Mouse (Mus musculus) spleen, postnatal 4 days (tissue): ENCODE measurements around the gene Med13l.
A peak's percentile ranks its signal among the peaks of the same experiment; 100 is the strongest.

Experiments
- DNase-seq, 2 experiments: peaks; one replicate each; pipeline ENCODE4 v3.0.0; 2022; ENCODE audit warnings: low spot score in 2 of 2

Med13l gene

GRCm38 (mm10) chr5:118560385-118561085 lies at the start of gene Med13l:
Gene Med13l (plus strand): TSS chr5:118560679.
- peak; percentile 77 to 89 for DNase-seq

- DNase-seq: no peak
Measured at GRCm38 (mm10) chr5:118510969-118511368, 49.5 kb upstream of the Med13l start.

GRCm38 (mm10) chr5:118513005-118513404 lies 47.5 kb upstream of the Med13l start:
- DNase-seq: no peak

GRCm38 (mm10) chr5:118513629-118514526 lies 46.6 kb upstream of the Med13l start:
- DNase-seq: no peak

GRCm38 (mm10) chr5:118514527-118514831 lies 46.0 kb upstream of the Med13l start:
- DNase-seq: no peak

- DNase-seq: no peak
Measured at GRCm38 (mm10) chr5:118514842-118515241, 45.6 kb upstream of the Med13l start.

- DNase-seq: no peak
Measured at GRCm38 (mm10) chr5:118515280-118515721, 45.2 kb upstream of the Med13l start.

GRCm38 (mm10) chr5:118516066-118516465 lies 44.4 kb upstream of the Med13l start:
- no peak for DNase-seq

GRCm38 (mm10) chr5:118516470-118516869 lies 44.0 kb upstream of the Med13l start:
- no peak for DNase-seq

- no peak for DNase-seq
Measured at GRCm38 (mm10) chr5:118520457-118520856, 40.0 kb upstream of the Med13l start.

- DNase-seq: no peak
Measured at GRCm38 (mm10) chr5:118524400-118524799, 36.1 kb upstream of the Med13l start.

- DNase-seq: no peak
Measured at GRCm38 (mm10) chr5:118525634-118526033, 34.8 kb upstream of the Med13l start.

- DNase-seq: no peak
Measured at GRCm38 (mm10) chr5:118526504-118526903, 34.0 kb upstream of the Med13l start.

GRCm38 (mm10) chr5:118529241-118529640 lies 31.2 kb upstream of the Med13l start:
- DNase-seq: no peak

GRCm38 (mm10) chr5:118532125-118532524 lies 28.4 kb upstream of the Med13l start:
- no peak for DNase-seq

- DNase-seq: no peak
Measured at GRCm38 (mm10) chr5:118532659-118533058, 27.8 kb upstream of the Med13l start.

- DNase-seq: no peak
Measured at GRCm38 (mm10) chr5:118534407-118534921, 26.0 kb upstream of the Med13l start.

GRCm38 (mm10) chr5:118535130-118535529 lies 25.3 kb upstream of the Med13l start:
- no peak for DNase-seq

- DNase-seq: no peak
Measured at GRCm38 (mm10) chr5:118538487-118538886, 22.0 kb upstream of the Med13l start.

- DNase-seq: no peak
Measured at GRCm38 (mm10) chr5:118543816-118544215, 16.7 kb upstream of the Med13l start.

GRCm38 (mm10) chr5:118550493-118550892 lies 10.0 kb upstream of the Med13l start:
- no peak for DNase-seq

GRCm38 (mm10) chr5:118553290-118553689 lies 7.2 kb upstream of the Med13l start:
- DNase-seq: no peak

- DNase-seq: no peak
Measured at GRCm38 (mm10) chr5:118555305-118555704, 5.2 kb upstream of the Med13l start.
